16 mouse cellular contexts compared by ENCODE assay signal in genomic region chr2:125794166-125794565, GRCm38 (mm10).
"Had no signal": no experiment of that assay in that cellular context is flagged by ENCODE, and none has a peak within 500 bp of the region (broad histone marks: within the 10 kb centered on the region; RNA-seq: fewer than 3 reads in every experiment).

No protein-coding gene starts in this region.

- H3K27ac ChIP-seq: intestine, embryonic 15.5 days; limb, embryonic 10.5 days; limb, embryonic 13.5 days; liver, embryonic 12.5 days; liver, embryonic 15.5 days; lung, embryonic 15.5 days; midbrain, embryonic 10.5 days; midbrain, embryonic 13.5 days had no signal

- H3K4me1 ChIP-seq: intestine, embryonic 15.5 days; limb, embryonic 13.5 days; midbrain, embryonic 10.5 days; midbrain, embryonic 13.5 days had no signal

- ATAC-seq: intestine, embryonic 15.5 days; liver, embryonic 12.5 days; midbrain, embryonic 13.5 days; midbrain, embryonic 16.5 days had no signal

- DNase-seq: liver; lung, adult 18-20 months; lung, postnatal 10 days; lung, postnatal 36 days; thymus, adult 18-20 months; thymus, postnatal 36 days had no signal

- H3K9ac ChIP-seq: intestine, embryonic 15.5 days; limb, embryonic 13.5 days; liver, embryonic 12.5 days; liver, embryonic 15.5 days; lung, embryonic 15.5 days; midbrain, embryonic 13.5 days had no signal

- H3K4me2 ChIP-seq: intestine, embryonic 15.5 days; limb, embryonic 13.5 days; liver, embryonic 12.5 days; liver, embryonic 15.5 days; lung, embryonic 15.5 days; midbrain, embryonic 13.5 days had no signal

- H3K27me3 ChIP-seq: intestine, embryonic 15.5 days; limb, embryonic 13.5 days; liver, embryonic 12.5 days; liver, embryonic 15.5 days; lung, embryonic 15.5 days; megakaryocyte, embryonic 14.5 days; midbrain, embryonic 13.5 days had no signal

- H3K36me3 ChIP-seq: intestine, embryonic 15.5 days; limb, embryonic 10.5 days; limb, embryonic 13.5 days; liver, embryonic 12.5 days; liver, embryonic 15.5 days; lung, embryonic 15.5 days; midbrain, embryonic 10.5 days; midbrain, embryonic 13.5 days had no signal

- H3K9me3 ChIP-seq: intestine, embryonic 15.5 days; limb, embryonic 10.5 days; limb, embryonic 13.5 days; liver, embryonic 12.5 days; liver, embryonic 15.5 days; lung, embryonic 15.5 days; megakaryocyte, embryonic 14.5 days; midbrain, embryonic 10.5 days; midbrain, embryonic 13.5 days had no signal

- H3K4me3 ChIP-seq: intestine, embryonic 15.5 days; limb, embryonic 10.5 days; limb, embryonic 13.5 days; liver, embryonic 12.5 days; liver, embryonic 15.5 days; lung, embryonic 15.5 days; megakaryocyte, embryonic 14.5 days; midbrain, embryonic 10.5 days; midbrain, embryonic 13.5 days had no signal
